Mouse (Mus musculus) cortical plate, adult 2 months (tissue): ENCODE measurements around the gene C1qtnf6.

ENCODE experiments used
- CTCF ChIP-seq: fragments of 200-500 bp; IDR thresholded peaks from 2 replicates; pipeline ENCODE4 v1.5.1; 2011; ENCODE audit warnings: mild to moderate bottlenecking, control low read depth, low read length; ENCODE audit not compliant: insufficient read depth; ENCODE audit errors: extremely low read depth
- POLR2A ChIP-seq: fragments of 200-500 bp; IDR thresholded peaks from 2 replicates; pipeline ENCODE4 v1.6.1; 2011; ENCODE audit warnings: mild to moderate bottlenecking, low read length, control low read depth; ENCODE audit not compliant: insufficient read depth; ENCODE audit errors: extremely low read depth

GRCm38 (mm10) chr15:78521892-78522291 lies 9.3 kb downstream of the C1qtnf6 start:
- no peak for TF ChIP-seq POLR2A
- TF ChIP-seq CTCF = no peak
